Comparison of ENCODE assay signal across 15 mouse cellular contexts in genomic region chr2:168155666-168156065, GRCm38 (mm10). TPM values are rescaled to one million over a fixed set of nuclear protein-coding genes. Genes with fewer than 3 reads are reported as not detected.
A peak's percentile ranks its signal among the peaks of the same experiment; 100 is the strongest.
DNase-seq lines count a peak whose midpoint lies in the region; ATAC-seq and TF ChIP-seq lines count a peak whose summit lies in the region.
"Had no signal": no experiment of that assay in that cellular context is flagged by ENCODE, and none has a peak within 500 bp of the region (broad histone marks: within the 10 kb centered on the region; RNA-seq: fewer than 3 reads in every experiment).

No protein-coding gene starts in this region.

- H3K4me3 ChIP-seq in kidney, embryonic 14.5 days (ENCODE audit: low read length): no peak overlapping the region
- H3K4me3 ChIP-seq in E14TG2a.4 (replicated peaks; ENCODE audit: low read length): peak overlapping the region; percentile 43; the same call in 1 of the 2 replicates
- H3K4me3 ChIP-seq in embryonic facial prominence, embryonic 10.5 days: no peak overlapping the region
- H3K4me3 ChIP-seq: midbrain, embryonic 12.5 days; neural tube, embryonic 13.5 days had no signal

- H3K4me2 ChIP-seq in kidney, embryonic 14.5 days (replicated peaks; ENCODE audit: low read depth, low read length): no peak overlapping the region
- H3K4me2 ChIP-seq: midbrain, embryonic 12.5 days; neural tube, embryonic 13.5 days had no signal

- DNase-seq in kidney, adult 11 months: peak; percentile 47
- no peak for DNase-seq in embryonic facial prominence, embryonic 10.5 days (ENCODE audit: low spot score)
- peak; percentile 29 to 62 for DNase-seq in kidney, postnatal 25 days
- DNase-seq in adrenal gland, postnatal 36 days: no peak
- DNase-seq in adrenal gland, postnatal 4 days (ENCODE audit: low spot score in 2 of 2): no peak
- DNase-seq: adrenal gland, adult 8-10 months; cerebellum, postnatal 25 days; gastrocnemius, postnatal 25 days; right cerebral cortex, adult 18-20 months had no signal

- no peaks in the 10 kb centered on the region for H3K27me3 ChIP-seq in kidney, embryonic 14.5 days (ENCODE audit: control insufficient read depth, insufficient read depth, low read length)
- H3K27me3 ChIP-seq in E14TG2a.4 (ENCODE audit: insufficient read depth, low read length): no peaks in the 10 kb centered on the region
- H3K27me3 ChIP-seq in embryonic facial prominence, embryonic 10.5 days (replicated peaks; ENCODE audit: low read depth, poor library complexity, severe bottlenecking): peaks cover 51% of the 10 kb centered on the region
- H3K27me3 ChIP-seq: neural tube, embryonic 13.5 days had no signal

- ATAC-seq in kidney, embryonic 14.5 days (ENCODE audit: low FRiP score, low TSS enrichment): no peak
- ATAC-seq: inflammation-experienced regulatory T-cells, adult 6 months had no signal

- no peak overlapping the region for H3K9ac ChIP-seq in kidney, embryonic 14.5 days (ENCODE audit: low read depth, low read length)
- H3K9ac ChIP-seq: midbrain, embryonic 12.5 days; neural tube, embryonic 13.5 days had no signal

- H3K4me1 ChIP-seq in kidney, embryonic 14.5 days (ENCODE audit: control insufficient read depth, insufficient read depth, low read length): peaks cover 26% of the 10 kb centered on the region; the same call in 1 of the 2 replicates
- peaks cover 88% of the 10 kb centered on the region for H3K4me1 ChIP-seq in E14TG2a.4 (replicated peaks; ENCODE audit: low read depth, low read length)
- H3K4me1 ChIP-seq in embryonic facial prominence, embryonic 10.5 days: peaks cover 59% of the 10 kb centered on the region

- TF ChIP-seq CTCF in E14TG2a.4 (conservative IDR thresholded peaks at IDR 0.05; ENCODE audit: low read length): no peak

- H3K27ac ChIP-seq in kidney, embryonic 14.5 days (ENCODE audit: low read depth, low read length): no peak overlapping the region
- peak overlapping the region; percentile 90; the same call in 1 of the 2 replicates for H3K27ac ChIP-seq in embryonic facial prominence, embryonic 10.5 days (replicated peaks)
- H3K27ac ChIP-seq: macrophage had no signal

- H3K9me3 ChIP-seq in kidney, embryonic 14.5 days (ENCODE audit: control insufficient read depth, low read length): no peaks in the 10 kb centered on the region
- H3K9me3 ChIP-seq in E14TG2a.4 (ENCODE audit: low read length): no peaks in the 10 kb centered on the region
- H3K9me3 ChIP-seq in embryonic facial prominence, embryonic 10.5 days: no peaks in the 10 kb centered on the region
- H3K9me3 ChIP-seq: midbrain, embryonic 12.5 days; neural tube, embryonic 13.5 days had no signal

- H3K36me3 ChIP-seq in kidney, embryonic 14.5 days (ENCODE audit: control insufficient read depth, insufficient read depth, low read length): no peaks in the 10 kb centered on the region
- no peaks in the 10 kb centered on the region for H3K36me3 ChIP-seq in E14TG2a.4 (ENCODE audit: insufficient read depth, low read length)
- no peaks in the 10 kb centered on the region for H3K36me3 ChIP-seq in embryonic facial prominence, embryonic 10.5 days (replicated peaks)
- H3K36me3 ChIP-seq: midbrain, embryonic 12.5 days; neural tube, embryonic 13.5 days had no signal

- 81% methylated on average over 7 of the region's 7 CpGs for WGBS in kidney, embryonic 14.5 days
- WGBS in embryonic facial prominence, embryonic 10.5 days: 90% methylated on average over 7 of the region's 7 CpGs

RNA-seq across cellular contexts. Expression of gene Adnp, which starts 51.2 kb away (rescaled TPM):
- polyA plus RNA-seq in kidney, embryonic 14.5 days (2014; fragmentation: Nextera tagmentation; extraction: Ambion mirVana): 3.8 and 4.0 TPM in 2 replicates
- 3.4 and 3.5 TPM in 2 replicates for polyA plus RNA-seq in embryonic facial prominence, embryonic 10.5 days (2016; fragmentation: Nextera tagmentation; extraction: Ambion mirVana)
- 10 to 100 TPM; 52.1 to 61.7 TPM for total RNA-seq in adrenal gland, postnatal 36 days (2021)
- total RNA-seq in adrenal gland, postnatal 4 days (2021): 10 to 100 TPM; 81.3 to 94.6 TPM

Comparison
In these comparisons a context has a peak if more than half of its experiments do, and no peak if none do; other contexts are left out.
1. DNase-seq: peak in kidney, adult 11 months (single experiment) and kidney, postnatal 25 days (2 of 2); none in embryonic facial prominence, embryonic 10.5 days (single experiment), adrenal gland, postnatal 36 days (0 of 2) and adrenal gland, postnatal 4 days (0 of 2).